Mouse (Mus musculus) gastrocnemius, postnatal 14 days (tissue): ENCODE results near the gene Naa40. TPM values are rescaled to one million over a fixed set of nuclear protein-coding genes. Genes with fewer than 3 reads are reported as not detected.

ENCODE experiments used
- DNase-seq: peaks from one replicate; pipeline ENCODE4 v3.0.0; 2021; ENCODE audit warnings: mixed read lengths
- intact Hi-C: fragments of 180-260 bp; cut with DNase I; formaldehyde crosslinking; loops from one replicate; pipeline ENCODE4 v1.15.1; 2025; ENCODE audit warnings: low total_unique reads
- total RNA-seq, 2 experiments: library from RNA; stranded (reverse); gene quantifications; 2 replicates each; pipeline ENCODE4 v1.2.3; 2021

Naa40 gene
- total RNA-seq, 2 experiments from 2014 or later = 9.1 to 11.7 TPM

GRCm38 (mm10) chr19:7267091-7267741 is 26.2 kb upstream of the Naa40 start, which contains the start of gene Rcor2:
Rcor2 (plus strand) TSS chr19:7267325.
- peak; percentile 80 for DNase-seq
- intact Hi-C loops = loop anchor here (5.0 kb wide), 1 partner anchor 150 kb away; the partner anchor contains the start of gene 2700081O15Rik

- DNase-seq = no peak
- intact Hi-C loops = loop anchor here (5.0 kb wide), 1 partner anchor 151 kb away; the partner anchor contains the start of gene 2700081O15Rik
Observed at GRCm38 (mm10) chr19:7266421-7266831, 25.4 kb upstream of the Naa40 start.

DNA sequence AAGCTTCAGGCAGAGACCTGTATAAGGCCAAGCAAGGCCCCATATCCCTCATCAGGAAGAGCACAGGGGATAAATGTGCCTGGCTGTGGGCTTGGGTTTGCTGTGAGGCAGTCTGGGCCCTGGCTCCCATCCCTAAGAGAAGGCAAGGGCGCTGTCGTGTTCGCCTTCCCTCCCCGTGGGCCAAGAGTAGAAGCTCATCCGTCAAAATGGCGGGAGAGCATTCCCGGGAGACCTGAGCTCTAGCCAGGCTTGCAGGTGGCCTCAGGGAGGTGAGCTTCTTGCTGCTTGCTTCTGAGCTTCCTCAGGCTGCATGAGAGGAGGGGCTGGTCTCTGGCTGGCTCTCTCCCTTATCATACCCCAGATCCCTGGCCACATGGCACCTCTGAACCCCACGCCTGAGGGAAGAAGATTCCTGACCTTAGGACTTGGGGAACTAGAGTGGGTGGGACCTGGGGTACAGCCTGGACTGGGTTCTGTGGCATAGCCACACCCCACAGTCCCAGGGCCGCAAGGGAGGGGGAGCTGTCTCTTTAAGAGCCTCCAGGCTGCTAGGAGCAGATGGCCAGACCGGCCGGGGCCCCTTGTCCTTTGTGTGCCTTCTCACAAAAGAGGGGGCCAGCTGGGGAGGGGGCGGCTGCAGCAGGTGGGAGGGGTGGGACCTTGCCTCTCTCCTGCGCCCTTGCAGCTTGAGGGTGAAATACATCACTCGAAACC is 24.7 kb upstream of the Naa40 start:
- peak; percentile 37 for DNase-seq
- intact Hi-C loops = loop anchor here (5.0 kb wide), 1 partner anchor 152 kb away; the partner anchor contains the start of gene 2700081O15Rik

- intact Hi-C loops = loop anchor here (5.0 kb wide), 2 partner anchors 82 to 152 kb away; partner anchors contain the start of gene 2700081O15Rik
- DNase-seq = peak; percentile 64
Observed at GRCm38 (mm10) chr19:7264766-7265331, 23.9 kb upstream of the Naa40 start.

DNA sequence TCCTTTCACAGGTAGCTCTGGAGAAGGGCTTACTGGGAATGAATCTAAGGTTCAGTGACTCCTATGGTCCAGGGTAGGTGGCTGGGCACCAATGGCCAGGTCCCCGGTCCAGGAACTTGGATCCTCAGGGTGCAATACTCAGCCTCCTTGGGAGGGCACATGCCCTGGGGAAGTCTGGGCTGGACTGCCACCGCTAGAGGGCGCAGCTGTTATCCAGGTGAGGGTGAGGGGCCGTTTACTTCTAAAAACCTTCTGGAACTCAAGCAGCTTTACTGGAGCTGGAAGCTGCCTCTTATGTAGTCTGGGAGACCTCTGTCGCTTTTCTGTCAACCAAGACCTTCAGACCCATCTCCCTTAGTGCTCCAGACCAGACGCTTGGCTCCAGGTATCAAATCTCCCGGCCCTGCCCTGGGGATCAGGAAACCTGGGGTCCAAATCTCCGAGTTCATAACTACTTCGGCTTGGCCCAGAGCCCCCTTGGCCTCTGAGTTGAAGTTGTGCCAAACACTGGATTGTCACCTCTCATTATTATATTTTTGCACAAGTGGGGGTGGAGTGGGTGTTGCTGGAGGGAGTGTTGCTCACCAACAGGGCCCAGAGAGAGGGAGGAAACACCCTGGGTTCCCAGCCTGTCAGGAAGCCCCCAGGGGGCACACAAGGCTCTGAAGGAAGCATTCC is 23.2 kb upstream of the Naa40 start:
- DNase-seq = peak; percentile 84
- intact Hi-C loops = loop anchor here (5.0 kb wide), 1 partner anchor 83 kb away; no protein-coding TSS in a partner anchor

GRCm38 (mm10) chr19:7262592-7262991 is 21.6 kb upstream of the Naa40 start:
- intact Hi-C loops = loop anchor here (5.0 kb wide), 1 partner anchor 85 kb away; no protein-coding TSS in a partner anchor

GRCm38 (mm10) chr19:7261964-7262363 is 21.0 kb upstream of the Naa40 start:
- intact Hi-C loops = loop anchor here (5.0 kb wide), 1 partner anchor 85 kb away; no protein-coding TSS in a partner anchor
- DNase-seq = no peak

More at GRCm38 (mm10) chr19:7262592-7262991, 21.6 kb upstream of the Naa40 start:
- DNase-seq = no peak

- intact Hi-C loops = loop anchor here (5.0 kb wide), 1 partner anchor 86 kb away; no protein-coding TSS in a partner anchor
- DNase-seq = no peak
Observed at GRCm38 (mm10) chr19:7261476-7261875, 20.5 kb upstream of the Naa40 start.

GRCm38 (mm10) chr19:7257881-7258280 is 16.9 kb upstream of the Naa40 start:
- intact Hi-C loops = no loop called here

GRCm38 (mm10) chr19:7246021-7246420 is 5.0 kb upstream of the Naa40 start:
- DNase-seq = no peak
- intact Hi-C loops = no loop called here

More at GRCm38 (mm10) chr19:7257881-7258280, 16.9 kb upstream of the Naa40 start:
- peak; percentile 51 for DNase-seq

DNA sequence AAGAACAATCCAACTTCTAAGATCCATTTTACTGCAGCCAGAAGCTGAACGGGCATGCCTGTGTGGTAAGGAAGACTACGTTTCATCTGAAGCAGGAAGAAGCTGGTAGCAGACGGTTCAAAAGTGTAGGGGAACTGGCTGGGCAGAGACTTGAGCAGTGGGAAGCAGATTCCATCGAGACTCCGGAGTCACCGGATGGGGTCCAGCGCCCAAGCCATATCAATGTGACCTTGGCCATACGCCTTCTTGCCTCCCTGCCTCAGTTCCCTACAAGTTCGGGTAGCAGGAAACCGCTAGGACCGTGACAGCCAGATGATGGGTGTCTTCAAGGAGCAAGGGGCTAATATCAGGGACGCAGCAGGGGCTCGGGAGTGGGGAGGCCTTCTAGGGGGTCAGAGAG is 692 bp downstream of the Naa40 start:
- DNase-seq = no peak
- intact Hi-C loops = no loop called here

GRCm38 (mm10) chr19:7239574-7239973 is 1.4 kb downstream of the Naa40 start:
- no peak for DNase-seq
- intact Hi-C loops = loop anchor here (10.0 kb wide), 1 partner anchor 185 kb away; no protein-coding TSS in a partner anchor

GRCm38 (mm10) chr19:7236742-7237141 is 4.2 kb downstream of the Naa40 start:
- intact Hi-C loops = loop anchor here (10.0 kb wide), 1 partner anchor 188 kb away; no protein-coding TSS in a partner anchor
- no peak for DNase-seq

GRCm38 (mm10) chr19:7236011-7236410 is 5.0 kb downstream of the Naa40 start:
- intact Hi-C loops = loop anchor here (10.0 kb wide), 1 partner anchor 189 kb away; no protein-coding TSS in a partner anchor

GRCm38 (mm10) chr19:7235461-7235860 is 5.5 kb downstream of the Naa40 start:
- intact Hi-C loops = loop anchor here (10.0 kb wide), 1 partner anchor 189 kb away; no protein-coding TSS in a partner anchor
- no peak for DNase-seq

More at GRCm38 (mm10) chr19:7236011-7236410, 5.0 kb downstream of the Naa40 start:
- no peak for DNase-seq

DNA sequence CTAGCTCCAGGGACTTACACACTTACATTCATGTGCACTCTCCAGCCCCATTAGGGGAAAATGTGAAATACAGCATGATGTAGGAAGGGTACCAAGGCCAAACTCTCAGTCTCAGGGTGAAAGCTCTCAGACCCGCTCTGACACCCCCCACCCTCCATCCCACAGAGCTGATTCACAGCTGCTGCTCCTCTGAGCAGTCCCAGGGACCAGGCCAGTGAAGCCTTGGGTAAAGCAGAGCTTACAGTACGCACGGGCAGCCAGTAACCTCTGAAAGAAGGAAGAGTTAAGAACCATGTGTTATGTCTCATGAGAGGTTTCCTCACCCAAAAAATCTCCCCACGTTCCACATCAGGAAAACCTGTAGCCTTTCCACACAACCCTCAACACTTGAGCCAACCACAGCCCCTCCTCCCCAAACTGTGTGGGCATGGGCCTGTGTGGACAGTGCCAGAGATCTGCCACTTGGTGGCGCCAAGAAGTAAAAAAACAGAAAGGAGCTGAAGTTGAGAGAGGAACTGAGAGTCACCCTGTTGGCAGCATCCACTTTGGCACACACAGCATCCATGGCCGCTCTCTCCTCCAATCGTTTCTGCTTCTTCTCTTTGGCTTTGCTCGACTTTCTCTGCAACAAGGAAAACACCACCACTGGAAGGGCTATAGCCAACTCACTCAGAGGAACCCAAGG is 6.3 kb downstream of the Naa40 start:
- DNase-seq = peak; percentile 78
- intact Hi-C loops = loop anchor here (10.0 kb wide), 1 partner anchor 190 kb away; no protein-coding TSS in a partner anchor

DNA sequence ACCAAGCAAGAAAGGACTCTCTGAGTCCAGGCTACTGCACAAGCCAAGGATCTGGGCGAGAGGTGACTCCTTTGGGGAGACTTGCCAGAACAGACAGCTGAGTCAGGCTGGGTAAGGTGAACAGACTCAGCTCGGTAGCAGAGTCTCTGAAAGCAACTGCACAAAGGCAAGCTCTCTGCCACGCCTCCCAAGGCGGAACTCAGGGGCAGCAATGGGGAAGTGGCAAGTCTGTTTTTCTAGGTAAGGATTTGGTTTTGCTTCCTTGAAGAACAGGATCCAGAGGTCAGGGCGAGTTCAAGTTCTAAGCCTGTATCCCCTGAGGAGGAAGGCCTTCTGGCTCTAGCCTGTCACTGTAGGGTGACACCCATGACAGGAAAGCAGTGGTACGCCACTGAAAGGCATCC is 14.5 kb downstream of the Naa40 start:
- DNase-seq = no peak
- intact Hi-C loops = no loop called here

DNA sequence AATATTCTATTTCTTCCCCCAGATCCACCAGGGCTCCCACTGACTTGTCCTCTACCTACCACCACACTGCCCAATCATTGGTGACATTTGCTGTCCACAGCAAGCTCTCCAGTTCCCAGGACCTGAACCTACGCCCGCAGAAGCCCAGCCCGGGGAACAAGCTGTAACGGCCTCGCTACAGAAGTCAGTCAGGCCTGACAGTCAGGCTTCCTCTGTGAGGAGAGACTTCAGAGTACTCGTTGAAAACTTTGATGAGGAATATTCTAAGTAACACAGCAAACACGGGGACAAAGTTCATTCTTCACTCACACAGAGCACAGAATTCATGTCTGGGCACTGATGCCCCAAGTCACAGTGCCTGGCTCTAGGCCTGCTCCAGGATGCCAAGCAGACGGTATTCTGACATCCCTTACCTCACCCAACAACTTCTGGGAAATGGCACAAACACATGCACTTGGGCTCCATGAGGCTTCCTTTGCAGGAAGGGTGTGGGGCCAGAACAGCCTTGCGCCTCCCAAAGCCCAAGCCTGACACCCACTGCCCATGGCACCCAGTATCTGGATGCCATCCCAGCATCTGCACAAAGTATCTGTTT is 15.8 kb downstream of the Naa40 start:
- no peak for DNase-seq
- intact Hi-C loops = no loop called here
